Mouse (Mus musculus) neural tube, embryonic 15.5 days (tissue): ENCODE data around the gene Hhat. TPM values are rescaled to one million over a fixed set of nuclear protein-coding genes. Genes with fewer than 3 reads are reported as not detected.

Experiments used
- ATAC-seq: fragments of 200-750 bp; cut with Nextera tagmentation; 2 replicates; pipeline ENCODE4 v1.8.0; 2017; ENCODE audit warnings: mild to moderate bottlenecking, moderate TSS enrichment, moderate library complexity; ENCODE audit not compliant: low FRiP score
- H3K27ac ChIP-seq: fragments of 300-500 bp; sonication (generic); replicated peaks from 2 replicates; pipeline ENCODE4 v1.5.1; 2015; ENCODE audit warnings: mild to moderate bottlenecking, inconsistent platforms
- H3K27me3 ChIP-seq: fragments of 300-500 bp; sonication (generic); replicated peaks from 2 replicates; pipeline ENCODE4 v1.6.1; 2015; ENCODE audit warnings: inconsistent platforms
- H3K36me3 ChIP-seq: fragments of 300-500 bp; sonication (generic); 2 replicates; pipeline ENCODE4 v1.6.1; 2015; ENCODE audit warnings: inconsistent platforms
- H3K4me1 ChIP-seq: fragments of 300-500 bp; sonication (generic); 2 replicates; pipeline ENCODE4 v1.6.1; 2015; ENCODE audit warnings: inconsistent platforms
- H3K4me2 ChIP-seq: fragments of 300-500 bp; sonication (generic); 2 replicates; pipeline ENCODE4 v1.6.1; 2015; ENCODE audit warnings: inconsistent platforms, mild to moderate bottlenecking, moderate library complexity
- H3K4me3 ChIP-seq: fragments of 300-500 bp; sonication (generic); replicated peaks from 2 replicates; pipeline ENCODE4 v1.5.1; 2015; ENCODE audit warnings: mild to moderate bottlenecking, inconsistent platforms
- H3K9ac ChIP-seq: fragments of 300-500 bp; sonication (generic); replicated peaks from 2 replicates; pipeline ENCODE4 v1.6.1; 2015; ENCODE audit warnings: mild to moderate bottlenecking, inconsistent platforms
- H3K9me3 ChIP-seq: fragments of 300-500 bp; sonication (generic); replicated peaks from 2 replicates; pipeline ENCODE4 v1.6.1; 2016; ENCODE audit warnings: inconsistent platforms
- WGBS: fragments of 180-500 bp; shearing (Covaris S2); methylation state at CpG from one replicate; pipeline ENCODE4 v1.1.7; 2015; ENCODE audit warnings: mixed read lengths; 5-methylcytosine and 5-hydroxymethylcytosine counted together
- polyA plus RNA-seq: library from polyadenylated mRNA; unstranded; fragments of >200 nt; fragmentation: Nextera tagmentation; extraction: Ambion mirVana; gene quantifications from 2 replicates; pipeline ENCODE4 v1.2.1, GENCODE M21; 2015

Gene Hhat
- polyA plus RNA-seq, 1 experiment from 2014 or later: 4.6 TPM

DNA sequence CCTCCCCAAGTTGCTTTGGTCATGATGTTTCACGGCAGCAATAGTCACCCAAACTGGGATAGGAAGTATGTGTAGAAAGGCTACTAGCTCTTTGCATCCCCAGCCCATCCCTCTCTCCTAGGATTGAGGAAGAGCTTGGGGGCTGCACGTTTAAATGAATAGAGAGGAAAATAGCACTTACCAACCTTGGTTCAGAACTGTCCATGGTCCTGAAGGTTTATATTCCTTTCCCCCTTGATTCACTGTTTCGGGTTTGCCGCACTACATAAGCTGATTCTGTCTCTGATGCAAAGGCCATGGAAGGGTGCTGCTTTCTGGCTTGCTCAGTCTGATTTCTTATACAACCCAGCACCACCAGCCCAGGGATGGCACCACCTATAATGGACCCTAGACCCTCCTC, 298.7 kb downstream of the Hhat start:
- Histone ChIP-seq H3K36me3 (no peaks in the 10 kb centered on the region), H3K9ac (no peak overlapping the region), H3K4me2 (no peak overlapping the region), H3K27ac (no peak overlapping the region), H3K9me3 (no peaks in the 10 kb centered on the region), H3K27me3 (no peaks in the 10 kb centered on the region), H3K4me3 (no peak overlapping the region), H3K4me1 (no peaks in the 10 kb centered on the region)
- no peak for ATAC-seq
- WGBS: 67% methylated on average over 4 of the region's 4 CpGs

GRCm38 (mm10) chr1:192463732-192464131, 307.3 kb downstream of the Hhat start:
- Histone ChIP-seq H3K4me1 (no peaks in the 10 kb centered on the region), H3K9me3 (no peaks in the 10 kb centered on the region), H3K36me3 (no peaks in the 10 kb centered on the region), H3K27me3 (no peaks in the 10 kb centered on the region), H3K4me3 (no peak overlapping the region), H3K9ac (no peak overlapping the region), H3K27ac (no peak overlapping the region), H3K4me2 (no peak overlapping the region)
- 74% methylated on average over 4 of the region's 4 CpGs for WGBS
- no peak for ATAC-seq

DNA sequence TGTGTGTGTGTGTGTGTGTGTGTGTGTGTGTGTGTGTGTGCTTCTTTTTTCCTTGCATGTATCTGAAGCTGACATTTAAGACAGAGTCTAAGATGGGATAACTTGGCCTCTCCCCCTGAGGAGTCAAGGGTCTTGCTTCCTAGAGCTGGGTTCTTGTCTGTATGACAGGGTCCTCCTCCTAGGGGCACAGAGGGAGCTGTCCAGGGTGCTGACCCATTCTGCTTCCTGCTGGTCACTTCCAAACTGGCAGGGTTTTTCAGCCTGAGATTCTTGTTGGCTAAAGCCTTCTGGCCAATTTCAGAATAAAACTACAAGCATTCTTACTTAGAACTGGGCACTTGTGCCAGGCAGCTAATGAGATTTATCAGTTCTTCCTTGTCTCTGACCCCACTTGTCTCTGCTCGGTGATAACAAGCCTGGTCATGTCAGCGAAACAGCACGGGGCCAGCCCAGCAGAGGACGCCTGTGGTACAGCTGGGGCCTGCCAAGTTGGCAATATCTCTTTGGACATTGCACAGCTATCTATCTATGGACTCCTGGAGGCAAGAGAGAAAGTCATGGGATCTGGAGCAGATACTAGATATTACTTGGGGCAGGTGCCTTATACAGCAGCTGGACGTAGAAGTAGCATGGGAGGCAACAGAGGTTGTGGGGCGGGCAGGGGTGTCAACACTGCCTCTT, 313.4 kb downstream of the Hhat start:
- 83% methylated on average over 6 of the region's 6 CpGs for WGBS
- no peak overlapping the region for H3K27ac ChIP-seq

DNA sequence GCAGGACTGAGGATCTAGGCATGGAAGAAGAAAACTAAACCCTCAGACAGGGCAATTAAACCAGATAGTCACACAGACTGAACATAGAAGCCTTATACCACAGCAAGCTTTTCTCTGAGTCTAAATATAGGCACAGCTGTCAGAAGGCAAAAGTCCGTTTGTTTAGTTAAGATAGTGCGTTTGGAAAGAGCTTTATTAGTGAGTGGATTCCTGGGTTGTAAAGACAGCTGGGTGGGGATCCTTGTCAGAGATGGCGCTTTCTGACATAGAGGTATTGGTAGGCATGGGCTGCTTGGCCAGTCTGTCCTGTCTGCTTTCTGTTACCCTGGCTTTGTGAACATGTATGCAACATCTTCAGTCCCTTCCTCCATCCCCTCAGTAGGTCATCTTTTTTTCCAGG, 314.0 kb downstream of the Hhat start:
- Histone ChIP-seq H3K36me3 (no peaks in the 10 kb centered on the region), H3K27me3 (no peaks in the 10 kb centered on the region), H3K4me1 (no peaks in the 10 kb centered on the region), H3K4me3 (no peak overlapping the region), H3K9ac (no peak overlapping the region), H3K9me3 (no peaks in the 10 kb centered on the region), H3K4me2 (no peak overlapping the region), H3K27ac (no peak overlapping the region)
- 72% methylated on average over 3 of the region's 3 CpGs for WGBS
- no peak for ATAC-seq

More for the DNA sequence above, 313.4 kb downstream of the Hhat start:
- H3K9ac ChIP-seq: no peak overlapping the region
- H3K9me3 ChIP-seq: no peaks in the 10 kb centered on the region
- no peaks in the 10 kb centered on the region for H3K36me3 ChIP-seq
- no peaks in the 10 kb centered on the region for H3K27me3 ChIP-seq
- no peak overlapping the region for H3K4me2 ChIP-seq
- H3K4me1 ChIP-seq: no peaks in the 10 kb centered on the region
- ATAC-seq: no peak
- H3K4me3 ChIP-seq: no peak overlapping the region

- H3K9me3 ChIP-seq: no peaks in the 10 kb centered on the region
- no peak overlapping the region for H3K4me2 ChIP-seq
- ATAC-seq: no peak
- no peak overlapping the region for H3K9ac ChIP-seq
- no peak overlapping the region for H3K27ac ChIP-seq
- no peak overlapping the region for H3K4me3 ChIP-seq
- no peaks in the 10 kb centered on the region for H3K4me1 ChIP-seq
- H3K36me3 ChIP-seq: no peaks in the 10 kb centered on the region
- H3K27me3 ChIP-seq: no peaks in the 10 kb centered on the region
- 28% methylated on average over 4 of the region's 4 CpGs for WGBS
These were observed 316.0 kb downstream of the Hhat start for GRCm38 (mm10) chr1:192454981-192455380.

DNA sequence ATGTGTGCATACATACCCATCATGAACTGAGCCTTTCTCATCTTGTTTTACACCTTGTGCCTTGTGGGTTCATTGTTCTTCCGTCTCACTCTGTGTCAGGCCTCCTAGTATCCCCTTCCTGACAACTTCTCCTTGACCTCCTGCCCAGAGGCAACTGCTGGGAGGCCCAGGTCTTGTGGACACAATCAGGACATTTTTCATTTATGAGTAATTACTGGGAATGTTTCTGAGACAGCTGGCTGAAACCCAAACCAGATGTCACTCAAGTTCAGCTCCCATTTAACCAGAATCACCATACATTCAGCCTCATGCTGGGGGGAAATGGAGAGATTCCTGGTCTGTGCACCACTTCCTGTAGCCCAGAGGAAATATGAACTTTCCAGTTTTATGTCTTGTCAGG, 316.5 kb downstream of the Hhat start:
- Histone ChIP-seq H3K27me3 (no peaks in the 10 kb centered on the region), H3K9ac (no peak overlapping the region), H3K4me2 (no peak overlapping the region), H3K4me1 (no peaks in the 10 kb centered on the region), H3K4me3 (no peak overlapping the region), H3K27ac (no peak overlapping the region), H3K36me3 (no peaks in the 10 kb centered on the region), H3K9me3 (no peaks in the 10 kb centered on the region)
- 61% methylated on average over 1 of the region's 1 CpGs for WGBS
- no peak for ATAC-seq

GRCm38 (mm10) chr1:192451722-192452121, 319.3 kb downstream of the Hhat start:
- Histone ChIP-seq H3K27ac (no peak overlapping the region), H3K9ac (no peak overlapping the region), H3K4me2 (no peak overlapping the region), H3K4me3 (no peak overlapping the region), H3K36me3 (no peaks in the 10 kb centered on the region), H3K9me3 (no peaks in the 10 kb centered on the region), H3K4me1 (no peaks in the 10 kb centered on the region), H3K27me3 (no peaks in the 10 kb centered on the region)
- WGBS: 74% methylated on average over 4 of the region's 4 CpGs
- no peak for ATAC-seq

GRCm38 (mm10) chr1:192450425-192450824, 320.6 kb downstream of the Hhat start:
- Histone ChIP-seq H3K27ac (no peak overlapping the region), H3K36me3 (no peaks in the 10 kb centered on the region), H3K27me3 (no peaks in the 10 kb centered on the region), H3K9ac (no peak overlapping the region), H3K4me2 (no peak overlapping the region), H3K4me1 (no peaks in the 10 kb centered on the region), H3K9me3 (no peaks in the 10 kb centered on the region), H3K4me3 (no peak overlapping the region)
- ATAC-seq: no peak

GRCm38 (mm10) chr1:192449572-192450351, 321.3 kb downstream of the Hhat start:
- Histone ChIP-seq H3K4me3 (no peak overlapping the region), H3K9me3 (no peaks in the 10 kb centered on the region), H3K36me3 (no peaks in the 10 kb centered on the region), H3K9ac (no peak overlapping the region), H3K27me3 (no peaks in the 10 kb centered on the region), H3K4me1 (peaks cover 4% of the 10 kb centered on the region), H3K4me2 (no peak overlapping the region), H3K27ac (no peak overlapping the region)
- no peak for ATAC-seq
- 72% methylated on average over 4 of the region's 4 CpGs for WGBS

GRCm38 (mm10) chr1:192448512-192448911, 322.5 kb downstream of the Hhat start:
- no peaks in the 10 kb centered on the region for H3K27me3 ChIP-seq
- WGBS: 95% methylated on average over 1 of the region's 1 CpGs
- H3K9ac ChIP-seq: no peak overlapping the region
- ATAC-seq: no peak
- H3K4me3 ChIP-seq: no peak overlapping the region
- H3K36me3 ChIP-seq: no peaks in the 10 kb centered on the region
- peaks cover 17% of the 10 kb centered on the region for H3K4me1 ChIP-seq
- no peaks in the 10 kb centered on the region for H3K9me3 ChIP-seq
- H3K27ac ChIP-seq: no peak overlapping the region
- H3K4me2 ChIP-seq: no peak overlapping the region

DNA sequence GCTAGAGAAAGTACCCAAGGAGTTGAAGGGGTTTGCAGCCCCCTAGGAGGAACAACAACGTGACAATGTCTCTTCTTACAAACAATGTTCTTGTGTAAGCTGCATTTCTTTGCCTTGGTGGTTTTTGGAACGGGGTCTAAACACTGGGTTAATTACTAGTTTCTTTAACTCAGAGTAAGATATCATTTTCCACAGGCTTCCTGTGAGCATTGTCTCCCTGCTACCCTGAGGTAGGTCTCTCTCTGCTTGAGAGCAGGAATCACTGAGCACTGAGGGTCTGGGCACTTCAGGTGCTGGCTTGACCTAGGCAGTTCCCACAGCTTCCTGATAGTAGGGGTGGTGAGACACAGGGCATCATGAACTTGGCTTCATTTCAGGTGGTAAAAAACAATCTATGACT, 323.4 kb downstream of the Hhat start:
- no peak for ATAC-seq
- Histone ChIP-seq H3K27me3 (no peaks in the 10 kb centered on the region), H3K4me3 (no peak overlapping the region), H3K4me2 (no peak overlapping the region), H3K9ac (no peak overlapping the region), H3K36me3 (no peaks in the 10 kb centered on the region), H3K4me1 (peaks cover 20% of the 10 kb centered on the region), H3K9me3 (no peaks in the 10 kb centered on the region), H3K27ac (no peak overlapping the region)
- 80% methylated on average over 2 of the region's 2 CpGs for WGBS
